Mouse (Mus musculus) cortical plate, adult 2 months (tissue): ENCODE measurements at regions not wholly inside any gene's neighbourhood (a gene's known extent, or its start where the extent isn't known, plus 50 kb on each side); places are given as distances from the start of the nearest gene placed in this dataset.

Experiments used
- CTCF ChIP-seq: fragments of 200-500 bp; IDR thresholded peaks from 2 replicates; pipeline ENCODE4 v1.5.1; 2011; ENCODE audit warnings: mild to moderate bottlenecking, control low read depth, low read length; ENCODE audit not compliant: insufficient read depth; ENCODE audit errors: extremely low read depth
- POLR2A ChIP-seq: fragments of 200-500 bp; IDR thresholded peaks from 2 replicates; pipeline ENCODE4 v1.6.1; 2011; ENCODE audit warnings: mild to moderate bottlenecking, low read length, control low read depth; ENCODE audit not compliant: insufficient read depth; ENCODE audit errors: extremely low read depth

- TF ChIP-seq POLR2A, result no peak
- TF ChIP-seq CTCF, result no peak
These were observed 91.3 kb upstream of the Ddit4l start for GRCm38 (mm10) chr3:137529961-137530609.
